Mouse (Mus musculus) cortical plate, adult 2 months (tissue): ENCODE measurements around the gene BC005624. TPM values are rescaled to one million over a fixed set of nuclear protein-coding genes. Genes with fewer than 3 reads are reported as not detected.

Experiments used
- H3K27ac ChIP-seq: fragments of 200-500 bp; 2 replicates; pipeline ENCODE4 v1.5.1; 2012; ENCODE audit warnings: low read length, control low read depth, inconsistent platforms; ENCODE audit not compliant: insufficient read depth
- H3K4me1 ChIP-seq: fragments of 200-500 bp; 2 replicates; pipeline ENCODE4 v1.6.1; 2011; ENCODE audit warnings: low read length; ENCODE audit not compliant: control insufficient read depth, insufficient read depth
- H3K4me3 ChIP-seq: fragments of 200-500 bp; 2 replicates; pipeline ENCODE4 v1.5.1; 2011; ENCODE audit warnings: mild to moderate bottlenecking, low read length, control low read depth; ENCODE audit not compliant: insufficient read depth
- CTCF ChIP-seq: fragments of 200-500 bp; IDR thresholded peaks from 2 replicates; pipeline ENCODE4 v1.5.1; 2011; ENCODE audit warnings: mild to moderate bottlenecking, control low read depth, low read length; ENCODE audit not compliant: insufficient read depth; ENCODE audit errors: extremely low read depth
- POLR2A ChIP-seq: fragments of 200-500 bp; IDR thresholded peaks from 2 replicates; pipeline ENCODE4 v1.6.1; 2011; ENCODE audit warnings: mild to moderate bottlenecking, low read length, control low read depth; ENCODE audit not compliant: insufficient read depth; ENCODE audit errors: extremely low read depth
- polyA plus RNA-seq: library from polyadenylated mRNA; depleted of rRNA; stranded (reverse); fragments of >200 nt; gene quantifications from 2 replicates; pipeline ENCODE4 v1.2.3, GENCODE M21; 2012; rRNA removed

The BC005624 gene
- polyA plus RNA-seq, 1 experiment = 113 TPM

- peaks cover 3% of the 10 kb centered on the region; the same call in 1 of the 2 replicates for H3K4me1 ChIP-seq
- H3K27ac ChIP-seq = no peak overlapping the region
- no peak for TF ChIP-seq POLR2A
- no peak for TF ChIP-seq CTCF
These were observed 58.9 kb downstream of the BC005624 start for GRCm38 (mm10) chr2:30923099-30923498.

More at GRCm38 (mm10) chr2:30923099-30923498, 58.9 kb downstream of the BC005624 start:
- H3K4me3 ChIP-seq = no peak overlapping the region

Other genes with a start within 250 kb of the BC005624 start
- gene 1700001O22Rik, start 178.5 kb downstream of the BC005624 start, polyA plus RNA-seq = 13.5 and 17.5 TPM in 2 replicates
- 47.1 TPM in 2 replicates for gene Ntmt1, start 174.4 kb downstream of the BC005624 start, polyA plus RNA-seq
- gene Asb6, start 151.9 kb downstream of the BC005624 start, polyA plus RNA-seq = 44.1 and 45.8 TPM in 2 replicates
- 2.3 and 2.7 TPM in 2 replicates for gene Prrx2, start 147.2 kb downstream of the BC005624 start, polyA plus RNA-seq
- 6.3 and 7.2 TPM in 2 replicates for gene Ptges, start 52.3 kb downstream of the BC005624 start, polyA plus RNA-seq
- 35.9 and 39.1 TPM in 2 replicates for gene Tor1b, start 29.2 kb downstream of the BC005624 start, polyA plus RNA-seq
- gene Tor1a, start 14.3 kb downstream of the BC005624 start, polyA plus RNA-seq = 52.5 and 56.5 TPM in 2 replicates
- 50.6 and 53.1 TPM in 2 replicates for gene Usp20, start 78 bp upstream of the BC005624 start, polyA plus RNA-seq
- gene Fnbp1, start 159.8 kb upstream of the BC005624 start, polyA plus RNA-seq = 125 and 126 TPM in 2 replicates
- 26.8 and 28.2 TPM in 2 replicates for gene Gpr107, start 170.1 kb upstream of the BC005624 start, polyA plus RNA-seq